Mouse (Mus musculus) layer of hippocampus, postnatal 14 days (tissue): ENCODE measurements at regions not wholly inside any gene's neighbourhood (a gene's known extent, or its start where the extent isn't known, plus 50 kb on each side); places are given as distances from the start of the nearest gene placed in this dataset.

ENCODE experiments used
- DNase-seq, 2 experiments: peaks; one replicate each; pipeline ENCODE4 v3.0.0; 2021 to 2022; ENCODE audit warnings: low spot score in 2 of 2, mixed read lengths in 1 of 2

DNA sequence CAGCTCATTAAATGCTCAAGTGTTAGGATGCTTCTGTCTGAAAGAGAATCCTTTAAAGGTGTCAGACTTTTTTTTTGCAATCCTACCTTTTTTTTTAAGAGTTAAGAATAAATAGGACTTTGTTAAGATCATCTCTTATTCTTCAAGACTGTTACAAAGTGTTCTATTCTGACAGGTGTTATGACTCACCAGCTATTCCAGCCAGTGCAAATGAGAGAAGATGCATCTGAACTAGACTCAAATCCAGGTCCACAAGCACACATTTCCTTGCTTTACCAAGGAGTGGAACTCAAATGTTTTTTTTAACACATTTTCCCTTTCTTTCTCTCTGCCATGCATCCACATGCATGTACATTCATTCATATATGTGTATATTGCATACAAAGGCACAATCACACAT lies 98.4 kb upstream of the Atp10a start:
- DNase-seq, result no peak

- DNase-seq, result no peak
Observed at GRCm38 (mm10) chr7:58568807-58569206, 87.2 kb upstream of the Atp10a start.

- peak; percentile 25 to 55 for DNase-seq
Observed at GRCm38 (mm10) chr7:58584241-58584820, 71.6 kb upstream of the Atp10a start.

GRCm38 (mm10) chr7:58585626-58586256 lies 70.2 kb upstream of the Atp10a start:
- DNase-seq, result no peak

DNA sequence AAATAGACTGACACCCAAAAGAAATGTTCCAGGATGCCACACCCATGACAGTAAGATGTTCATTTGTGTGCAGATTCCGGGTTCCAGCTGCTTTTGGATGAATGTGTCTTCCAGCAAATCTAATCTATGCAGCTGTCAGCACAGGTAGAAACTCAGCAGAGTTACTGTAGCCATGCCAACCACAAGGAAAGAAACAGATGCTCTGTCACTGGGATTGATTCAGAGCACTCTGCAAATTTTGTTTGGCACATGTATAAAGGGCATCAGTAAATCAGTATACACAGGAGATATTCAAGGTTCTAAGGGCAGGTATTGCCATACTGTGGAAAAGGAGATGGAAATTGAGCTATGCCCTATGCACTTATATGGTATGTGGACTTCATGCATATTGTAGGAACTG lies 60.0 kb upstream of the Atp10a start:
- DNase-seq, result no peak
